In genomic region chr1:70725655-70726066, GRCm38 (mm10) we compare ENCODE assay signal across 8 mouse cellular contexts. TPM values are rescaled to one million over a fixed set of nuclear protein-coding genes. Genes with fewer than 3 reads are reported as not detected.
DNase-seq lines count a peak whose midpoint lies in the region; ATAC-seq and TF ChIP-seq lines count a peak whose summit lies in the region.

TSS of gene Vwc2l (plus strand) at chr1:70725715.

- no peak for DNase-seq in lung, adult 2 months
- peak; percentile 85 for DNase-seq in embryo, embryonic 10.5 days (ENCODE audit: low spot score)
- peak; percentile 48 to 63 for DNase-seq in heart, postnatal 36 days
- DNase-seq in kidney, postnatal 4 days, result peak; percentile 92 to 94
- peak; percentile 57 for DNase-seq in lung, postnatal 0 days (ENCODE audit: low spot score)
- DNase-seq in ovary, postnatal 36 days (ENCODE audit: low spot score), result peak; percentile 59

- H3K9me3 ChIP-seq in lung, embryonic 16.5 days (ENCODE audit: control insufficient read depth, low read length), result no peaks in the 10 kb centered on the region
- H3K9me3 ChIP-seq in lung, postnatal 0 days (ENCODE audit: low read length), result no peaks in the 10 kb centered on the region

- WGBS in lung, embryonic 16.5 days, result 8% methylated on average over 13 of the region's 13 CpGs
- 8% methylated on average over 13 of the region's 13 CpGs for WGBS in lung, adult 2 months
- WGBS in lung, postnatal 0 days, result 8% methylated on average over 13 of the region's 13 CpGs

- H3K4me2 ChIP-seq in lung, embryonic 16.5 days (ENCODE audit: low read depth, low read length), result no peak within 1 kb of the TSS
- H3K4me2 ChIP-seq in lung, postnatal 0 days (replicated peaks; ENCODE audit: low read depth, low read length), result no peak within 1 kb of the TSS

- intact Hi-C loops in heart, postnatal 36 days (cut with DNase I), result no loop called here

- H3K4me3 ChIP-seq in lung, embryonic 16.5 days (ENCODE audit: low read length), result no peak within 1 kb of the TSS
- H3K4me3 ChIP-seq in lung, adult 2 months (replicated peaks; ENCODE audit: extremely low read depth, low read depth, low read length), result no peak within 1 kb of the TSS
- no peak within 1 kb of the TSS for H3K4me3 ChIP-seq in lung, postnatal 0 days (ENCODE audit: low read depth, low read length)

- H3K27ac ChIP-seq in lung, embryonic 16.5 days (ENCODE audit: low read length), result no peak within 1 kb of the TSS
- H3K27ac ChIP-seq in lung, postnatal 0 days (ENCODE audit: low read length), result no peak within 1 kb of the TSS

- no peaks in the 10 kb centered on the region for H3K4me1 ChIP-seq in lung, embryonic 16.5 days (replicated peaks; ENCODE audit: control insufficient read depth, insufficient read depth, low read length)
- no peaks in the 10 kb centered on the region for H3K4me1 ChIP-seq in lung, adult 2 months (ENCODE audit: control insufficient read depth, insufficient read depth, low read length)
- H3K4me1 ChIP-seq in lung, postnatal 0 days (ENCODE audit: insufficient read depth, low read depth, low read length), result no peaks in the 10 kb centered on the region

- no peak for TF ChIP-seq POLR2A in lung, adult 2 months (IDR thresholded peaks at IDR 0.05; ENCODE audit: borderline replicate concordance, extremely low read depth, low read depth, low read length)

- no peaks in the 10 kb centered on the region for H3K36me3 ChIP-seq in lung, embryonic 16.5 days (ENCODE audit: control insufficient read depth, insufficient read depth, low read length)
- no peaks in the 10 kb centered on the region for H3K36me3 ChIP-seq in lung, postnatal 0 days (ENCODE audit: insufficient read depth, low read length)

- no peaks in the 10 kb centered on the region for H3K27me3 ChIP-seq in lung, embryonic 16.5 days (ENCODE audit: control insufficient read depth, insufficient read depth, low read depth, low read length)
- H3K27me3 ChIP-seq in lung, postnatal 0 days (replicated peaks; ENCODE audit: insufficient read depth, low read length), result no peaks in the 10 kb centered on the region

- no peak for TF ChIP-seq EP300 in lung, postnatal 0 days (IDR thresholded peaks at IDR 0.05)

- no peak for TF ChIP-seq CTCF in lung, adult 2 months (IDR thresholded peaks at IDR 0.05; ENCODE audit: insufficient read depth, low read length)
- no peak for TF ChIP-seq CTCF in lung, postnatal 0 days (IDR thresholded peaks at IDR 0.05)

- peak; percentile 57; the same call in 1 of the 2 replicates for ATAC-seq in lung, embryonic 16.5 days (ENCODE audit: low read depth)
- ATAC-seq in lung, postnatal 0 days, result no peak
- no peak for ATAC-seq in erythroid progenitor cell, adult 5-6 weeks (replicated peaks; ENCODE audit: low FRiP score, poor library complexity, severe bottlenecking)

- no peak within 1 kb of the TSS for H3K9ac ChIP-seq in lung, embryonic 16.5 days (ENCODE audit: low read length)
- H3K9ac ChIP-seq in lung, postnatal 0 days (replicated peaks; ENCODE audit: low read depth), result no peak within 1 kb of the TSS

RNA-seq across cellular contexts. Expression of gene Vwc2l, which starts in this region (rescaled TPM):
- 0.11 TPM in 1 of 2 replicates, not detected in the other for polyA plus RNA-seq in lung, embryonic 16.5 days (2015; fragmentation: Nextera tagmentation; extraction: Ambion mirVana)
- not detected in 2 replicates for polyA plus RNA-seq in lung, adult 2 months (2012; rRNA removed)
- total RNA-seq in heart, postnatal 36 days (2021), result not detected
- 0.02 TPM in 1 of 2 replicates, not detected in the other for polyA plus RNA-seq in lung, postnatal 0 days (2015; fragmentation: Nextera tagmentation; extraction: Ambion mirVana)
- total RNA-seq in erythroid progenitor cell, adult 5-6 weeks (2015; ENCODE audit: low replicate concordance), result not detected in 2 replicates
- not detected in 2 replicates for total RNA-seq in erythroid progenitor cell, adult 5-6 weeks (2017; ENCODE audit: low replicate concordance)

Comparison
In these comparisons a context has a peak if more than half of its experiments do, and no peak if none do; other contexts are left out.
1. Peak in ATAC-seq in lung, embryonic 16.5 days; RNA of the gene not detected or under 1 TPM.
2. Peak in DNase-seq in heart, postnatal 36 days; RNA of the gene not detected or under 1 TPM.
3. Peak in DNase-seq in lung, postnatal 0 days; RNA of the gene not detected or under 1 TPM.